Mouse (Mus musculus) cerebral cortex, adult 2 months (tissue): ENCODE results near the gene Pla1a.

ENCODE experiments used
- WGBS: fragments of 180-500 bp; shearing (Covaris S2); methylation state at CpG from one replicate; pipeline ENCODE4 v1.1.7; 2018; 5-methylcytosine and 5-hydroxymethylcytosine counted together

Gene Pla1a

DNA sequence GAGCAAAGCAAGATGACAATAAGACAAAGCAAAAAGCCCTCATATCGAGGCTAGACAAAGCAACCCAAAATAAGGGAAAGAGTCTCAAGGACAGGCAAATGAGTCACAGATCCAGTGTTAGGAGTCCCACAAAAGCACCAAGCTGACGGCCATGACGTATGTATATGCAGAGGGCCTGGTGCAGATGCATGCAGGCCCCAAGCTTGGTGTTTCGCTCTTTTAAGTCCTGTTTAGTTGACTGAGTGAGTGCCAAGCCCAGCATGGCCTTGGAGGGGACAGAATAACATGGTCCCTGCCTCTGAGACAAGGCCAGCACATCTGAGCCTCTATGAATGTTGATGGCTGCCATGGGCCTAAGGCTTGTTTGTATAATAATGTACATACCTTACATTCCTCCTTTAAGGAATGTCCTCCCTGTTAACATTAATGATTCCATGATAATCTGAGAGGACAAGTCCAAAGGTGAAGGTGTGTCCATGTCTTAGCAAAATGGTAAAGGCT is 1.4 kb upstream of the Pla1a start:
- 89% methylated on average over 4 of the region's 4 CpGs for WGBS

DNA sequence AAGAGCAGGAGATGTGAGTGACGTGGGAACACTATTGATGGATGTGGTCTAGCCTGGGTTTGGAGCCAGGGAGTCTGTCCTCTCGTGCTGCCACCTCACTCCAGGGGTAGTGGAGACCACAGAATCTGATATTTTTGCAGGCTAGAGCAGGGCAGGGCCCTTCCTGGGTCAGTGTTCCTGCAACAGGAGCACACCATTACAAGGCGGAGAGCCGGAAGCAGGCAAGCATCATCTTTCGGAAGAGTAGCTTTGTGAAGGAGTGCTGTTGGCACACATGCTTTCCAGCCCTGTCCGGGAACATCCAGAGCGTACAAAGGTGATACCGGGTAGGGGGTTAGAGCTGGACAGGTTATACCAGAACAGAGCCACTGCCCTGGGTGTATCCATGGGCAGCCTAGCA is 569 bp upstream of the Pla1a start:
- WGBS = 95% methylated on average over 8 of the region's 8 CpGs

DNA sequence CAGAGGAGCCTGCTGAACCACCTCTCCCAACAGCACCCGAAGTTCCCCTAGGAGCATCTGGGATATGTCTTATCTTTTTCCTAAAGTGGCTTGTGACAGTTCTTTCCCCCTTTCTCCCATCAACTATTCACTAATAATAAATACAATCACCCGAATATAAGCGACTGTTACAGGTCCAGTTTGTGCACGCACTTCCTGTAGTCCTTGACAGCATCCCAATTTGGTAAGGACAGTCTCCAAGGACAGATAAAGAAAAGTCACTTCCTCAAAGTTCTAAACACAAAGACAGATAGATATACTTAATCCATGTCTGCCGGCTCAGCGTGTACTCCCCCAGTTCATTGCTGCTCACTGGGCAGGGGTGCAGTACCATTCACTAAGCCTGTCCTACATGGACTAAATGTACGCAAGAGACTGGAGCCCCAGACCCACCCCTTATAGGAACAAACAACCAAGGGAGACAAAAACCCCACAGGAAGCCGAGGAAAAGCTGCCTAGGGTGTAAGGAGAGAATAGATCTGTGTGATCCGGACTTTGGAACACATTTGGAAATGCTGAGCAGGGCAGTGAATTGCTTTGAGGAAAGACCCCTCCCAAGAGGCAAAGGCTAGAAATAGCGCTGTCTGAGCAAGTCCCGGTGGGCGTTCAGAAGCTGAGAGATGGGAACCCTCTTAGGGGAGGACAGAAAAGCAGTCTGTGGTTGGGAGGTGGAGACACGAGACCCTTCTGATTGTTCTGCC is 1.3 kb downstream of the Pla1a start:
- 46% methylated on average over 13 of the region's 13 CpGs for WGBS

DNA sequence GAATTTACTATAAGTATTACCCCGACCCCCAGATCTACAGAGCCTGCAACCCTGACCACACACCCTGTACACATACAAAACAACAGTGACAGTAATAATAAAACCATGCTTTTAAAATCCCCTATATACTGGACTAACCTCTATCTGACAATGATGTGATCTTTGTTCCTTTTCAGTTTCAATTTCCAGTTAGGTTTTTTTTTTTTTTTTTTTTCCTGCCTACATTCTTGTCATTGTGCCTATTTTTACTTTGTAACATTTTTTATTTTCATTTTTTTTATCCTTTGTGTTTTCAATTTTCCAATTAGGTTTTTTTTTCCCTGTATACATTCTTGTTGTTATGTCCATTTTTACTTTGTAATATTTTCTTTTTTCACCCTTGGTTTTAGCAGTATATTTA is 7.1 kb downstream of the Pla1a start:
- 89% methylated on average over 1 of the region's 1 CpGs for WGBS

DNA sequence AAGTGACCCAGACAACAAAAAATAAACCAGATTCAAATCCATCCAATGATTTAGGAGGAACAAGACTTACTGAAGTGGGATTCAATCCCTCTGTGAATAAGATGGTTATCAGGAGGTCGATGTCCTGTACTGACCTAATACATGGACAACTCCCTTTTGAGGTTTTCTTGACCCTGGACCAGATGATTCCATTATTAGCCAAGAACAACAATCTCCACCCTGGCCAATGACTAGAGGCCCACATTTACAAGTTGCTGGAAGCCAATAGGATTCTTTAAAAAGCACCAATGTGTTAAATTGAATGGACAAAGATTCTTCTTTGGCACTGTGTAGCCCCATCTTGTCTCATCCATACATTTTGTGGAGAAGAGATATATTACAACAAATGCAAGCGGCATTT is 7.6 kb downstream of the Pla1a start:
- 91% methylated on average over 2 of the region's 2 CpGs for WGBS

DNA sequence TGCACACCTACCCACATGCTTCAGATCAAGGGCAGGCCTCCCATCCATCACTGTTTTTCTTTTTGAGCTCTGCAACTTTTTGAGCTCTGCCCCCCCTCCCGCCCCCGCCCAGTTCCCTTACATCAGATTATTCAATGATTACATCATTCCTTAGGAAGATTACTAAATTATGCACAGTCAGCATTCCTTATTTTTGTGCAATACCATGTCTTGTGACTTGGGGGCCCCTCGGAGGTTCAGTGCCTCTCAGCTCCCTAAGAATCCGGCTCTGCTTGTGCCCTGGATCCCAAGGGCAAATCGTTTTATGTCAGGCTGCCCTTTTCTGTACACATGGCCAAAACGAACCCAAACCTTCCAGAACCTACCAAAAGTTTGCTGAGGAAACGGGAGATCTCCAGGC is 18.0 kb downstream of the Pla1a start:
- 89% methylated on average over 7 of the region's 7 CpGs for WGBS

DNA sequence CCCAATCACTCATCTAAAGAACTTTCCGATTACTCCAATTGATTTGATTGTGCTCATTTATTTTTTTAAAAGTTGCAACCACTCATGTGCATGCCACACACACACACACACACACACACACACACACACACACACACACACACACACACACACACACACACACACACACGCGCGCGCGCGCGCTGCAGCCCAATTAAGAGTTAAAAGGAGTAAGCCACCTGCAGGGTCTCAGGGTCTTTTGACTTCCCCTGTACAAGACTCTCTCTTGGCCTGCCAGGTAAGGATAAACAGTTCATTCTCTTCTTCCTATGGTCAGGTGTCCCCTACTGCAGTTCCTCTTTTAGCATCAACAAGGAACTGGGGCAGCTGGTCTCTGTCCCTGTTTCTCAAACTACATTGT is 24.5 kb downstream of the Pla1a start:
- 96% methylated on average over 8 of the region's 8 CpGs for WGBS

DNA sequence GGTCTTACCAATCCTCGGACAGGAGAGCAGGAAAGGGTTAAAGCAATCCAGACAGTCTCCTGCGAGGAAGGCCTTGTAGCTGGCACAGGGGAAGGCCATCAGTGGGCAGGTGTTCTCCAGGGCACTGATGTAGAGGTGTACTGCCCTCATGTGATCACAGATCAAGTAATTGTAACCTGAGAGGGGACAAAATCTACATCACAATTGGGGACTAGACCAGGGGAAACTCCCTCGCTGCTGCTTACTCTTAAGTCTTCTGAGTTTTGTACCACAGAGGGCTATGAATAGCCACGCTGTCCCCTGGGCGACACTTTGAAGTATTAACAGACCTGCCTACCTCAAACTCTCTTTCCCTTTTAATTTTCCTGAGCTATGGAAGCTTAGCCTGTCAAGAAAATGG is 25.4 kb downstream of the Pla1a start:
- 60% methylated on average over 5 of the region's 5 CpGs for WGBS

DNA sequence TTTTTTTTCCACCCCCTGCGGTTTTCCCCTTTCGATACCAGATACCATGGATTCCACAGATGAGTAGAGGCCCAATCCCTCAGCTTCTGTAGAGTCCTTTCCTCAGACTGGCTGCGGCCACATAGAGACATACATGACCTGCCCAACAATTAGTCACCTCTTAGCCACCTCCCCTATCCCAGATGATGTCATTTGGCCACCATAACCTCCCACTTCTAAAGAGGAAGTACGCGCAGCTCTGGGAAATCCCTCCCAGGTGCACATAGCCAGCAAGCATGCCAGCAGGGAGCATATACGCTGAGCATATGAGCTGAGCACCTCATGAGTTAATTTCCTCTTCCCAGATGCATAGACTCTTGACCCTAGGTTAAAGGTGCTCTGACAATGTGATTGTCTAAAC is 26.2 kb downstream of the Pla1a start:
- WGBS = 91% methylated on average over 6 of the region's 6 CpGs

DNA sequence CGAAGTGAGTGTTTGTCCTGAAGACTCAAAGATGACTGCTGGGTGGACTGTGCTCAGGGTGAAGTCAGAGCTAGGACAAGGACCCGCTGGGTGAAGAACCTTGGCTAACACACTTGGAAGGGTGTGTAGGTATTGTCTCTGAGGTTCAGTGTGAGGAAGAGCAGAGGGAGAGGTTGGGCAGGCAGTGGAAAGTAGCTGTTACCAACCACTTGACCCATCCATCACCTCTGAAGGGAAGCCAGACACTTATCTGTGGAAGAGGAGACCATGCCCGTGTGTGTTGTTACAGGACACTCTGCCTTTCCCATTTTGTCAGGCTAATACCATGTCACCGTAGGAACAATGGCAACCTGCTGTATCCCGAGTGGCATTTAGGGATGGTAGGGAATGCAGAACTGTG is 26.7 kb downstream of the Pla1a start:
- WGBS = 91% methylated on average over 5 of the region's 5 CpGs

DNA sequence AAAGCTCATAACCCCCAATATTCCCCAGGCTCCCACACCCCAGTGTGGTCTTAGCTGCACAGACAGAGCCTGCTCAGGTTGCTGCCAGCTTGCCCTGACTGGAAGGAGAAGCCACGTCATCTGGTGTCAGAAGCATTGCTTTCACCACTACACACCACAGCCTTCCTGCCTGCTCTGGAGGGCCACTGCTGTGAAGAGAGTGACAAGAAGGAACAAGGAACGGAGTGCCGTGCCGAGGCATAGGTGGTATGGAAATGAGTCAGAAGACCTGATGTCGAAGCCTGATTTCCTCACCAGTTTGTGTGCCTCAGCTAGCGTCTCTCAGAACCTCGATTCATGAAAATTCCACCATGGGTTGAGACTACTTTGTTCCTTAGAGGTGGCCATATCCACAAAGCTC is 29.3 kb downstream of the Pla1a start:
- WGBS = 89% methylated on average over 7 of the region's 7 CpGs

DNA sequence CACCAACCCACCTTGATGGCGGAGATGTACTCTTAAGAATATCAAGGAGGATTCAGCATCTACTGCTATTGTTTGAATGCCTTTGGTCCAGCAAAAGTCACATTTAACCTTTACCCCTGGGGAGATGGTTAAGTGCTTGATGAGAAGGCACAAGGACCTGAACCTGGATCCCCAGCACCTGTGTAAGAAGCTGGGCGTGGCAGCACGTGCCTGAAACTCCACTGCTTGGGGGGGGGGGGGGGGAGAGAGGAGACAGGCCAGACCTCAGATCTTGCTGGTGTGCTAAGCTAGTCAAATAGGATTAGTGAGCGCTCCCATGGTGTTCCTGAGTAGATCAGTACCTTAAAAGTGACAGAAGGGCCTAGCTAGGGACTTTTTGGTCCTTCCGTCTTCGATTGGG is 31.5 kb downstream of the Pla1a start:
- 95% methylated on average over 6 of the region's 6 CpGs for WGBS

DNA sequence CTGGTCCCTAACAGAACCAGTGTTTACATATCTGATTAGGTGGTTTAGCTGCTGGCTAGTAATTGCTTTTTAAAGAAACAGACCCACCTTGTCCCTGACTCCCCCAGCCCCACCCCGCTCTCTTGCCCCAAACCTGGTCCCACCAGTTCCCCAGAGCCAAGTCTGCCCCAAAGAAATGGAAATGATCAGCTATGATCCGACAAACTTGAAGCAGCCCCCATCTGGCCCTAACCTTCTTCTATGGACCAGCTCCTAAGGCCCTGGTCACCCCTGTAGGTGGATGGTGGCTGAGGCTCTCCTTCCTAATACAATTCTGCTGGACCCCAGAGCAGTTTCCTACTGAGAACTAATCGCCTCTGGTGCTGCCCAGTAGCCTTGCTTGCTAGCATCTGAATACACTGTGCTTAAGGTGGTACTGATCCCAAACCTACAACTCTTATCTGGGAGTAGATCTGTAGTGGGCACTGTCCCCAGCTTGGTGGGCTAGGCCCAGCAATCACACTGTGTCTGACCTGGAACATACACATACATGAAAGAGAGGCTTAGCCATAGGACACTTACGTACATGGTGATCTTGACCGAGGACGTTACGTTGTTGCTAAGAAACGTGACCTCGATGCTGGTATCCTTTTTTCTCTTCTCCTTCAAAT is 32.5 kb downstream of the Pla1a start:
- WGBS = 84% methylated on average over 9 of the region's 9 CpGs

DNA sequence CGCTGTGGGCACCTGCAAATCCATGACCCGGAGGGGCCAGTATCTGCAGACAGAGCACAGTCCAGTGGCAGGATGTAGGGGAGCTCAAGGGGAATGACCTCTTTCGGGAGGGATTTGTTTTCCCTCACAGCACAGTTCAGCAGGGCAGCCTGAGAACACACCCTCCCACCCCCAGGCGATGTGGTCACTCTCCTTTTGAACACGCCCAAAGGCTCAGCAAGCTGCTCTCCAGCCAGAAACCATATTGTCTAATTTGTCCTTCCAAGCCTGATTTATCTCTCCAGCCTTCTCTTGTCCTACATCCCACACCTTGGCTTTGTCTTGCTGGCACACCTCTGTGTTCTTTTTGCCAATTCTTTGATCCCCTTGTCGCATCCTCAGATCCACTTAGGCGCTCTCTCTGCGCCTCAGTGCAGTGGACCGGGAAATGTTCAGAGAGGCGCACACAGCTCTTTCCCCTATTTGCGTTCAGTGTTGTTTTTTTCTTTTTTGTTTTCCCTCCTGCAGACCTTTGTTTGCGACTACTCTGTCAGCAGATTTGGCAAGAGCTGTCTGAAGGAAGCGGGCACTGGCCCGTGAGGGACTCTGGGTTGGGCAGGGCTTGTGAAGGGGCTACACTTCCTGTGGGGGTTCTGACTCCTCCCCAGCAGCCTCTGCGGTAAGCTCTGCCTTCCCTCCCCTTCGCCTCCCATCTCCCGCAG is 33.3 kb downstream of the Pla1a start:
- WGBS = 14% methylated on average over 17 of the region's 17 CpGs

DNA sequence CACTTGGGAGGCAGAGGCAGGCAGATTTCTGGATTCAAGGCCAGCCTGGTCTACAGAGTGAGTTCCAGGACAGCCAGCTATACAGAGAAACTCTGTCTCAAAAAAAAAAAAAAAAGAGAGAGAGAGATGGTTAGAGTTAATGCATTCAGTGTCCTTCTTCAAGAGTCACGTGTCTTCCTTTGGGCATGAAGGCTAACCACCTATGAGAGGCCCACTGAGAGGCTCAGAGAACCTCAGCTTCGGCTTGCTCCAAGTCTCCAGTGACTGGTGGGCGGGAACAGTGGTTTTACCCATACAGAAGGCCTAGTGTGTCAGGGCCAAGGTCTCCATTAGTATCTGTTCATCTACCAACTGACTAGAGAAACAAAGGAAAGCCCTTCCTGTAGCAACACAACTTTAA is 33.9 kb downstream of the Pla1a start:
- WGBS = 70% methylated on average over 3 of the region's 3 CpGs

DNA sequence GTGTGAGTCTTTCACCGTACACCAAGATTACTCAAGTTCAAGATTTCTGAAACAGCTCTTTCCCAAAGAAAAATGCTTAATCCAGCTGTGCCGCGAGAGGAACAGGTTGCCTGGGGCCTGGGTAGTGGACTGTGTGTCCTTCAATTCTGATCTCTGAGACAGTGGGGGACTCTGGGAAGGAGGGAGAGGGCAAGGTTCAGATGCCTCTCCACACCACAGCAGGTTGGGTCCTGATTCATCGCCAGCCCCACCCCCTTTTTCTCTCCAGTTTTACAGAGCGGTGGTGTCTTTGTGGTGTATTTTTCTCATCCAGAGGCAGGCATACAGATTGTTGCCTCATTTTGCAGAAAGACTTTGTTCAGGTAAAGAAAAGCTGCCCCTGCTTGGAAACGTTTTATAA is 34.7 kb downstream of the Pla1a start:
- 93% methylated on average over 6 of the region's 6 CpGs for WGBS

DNA sequence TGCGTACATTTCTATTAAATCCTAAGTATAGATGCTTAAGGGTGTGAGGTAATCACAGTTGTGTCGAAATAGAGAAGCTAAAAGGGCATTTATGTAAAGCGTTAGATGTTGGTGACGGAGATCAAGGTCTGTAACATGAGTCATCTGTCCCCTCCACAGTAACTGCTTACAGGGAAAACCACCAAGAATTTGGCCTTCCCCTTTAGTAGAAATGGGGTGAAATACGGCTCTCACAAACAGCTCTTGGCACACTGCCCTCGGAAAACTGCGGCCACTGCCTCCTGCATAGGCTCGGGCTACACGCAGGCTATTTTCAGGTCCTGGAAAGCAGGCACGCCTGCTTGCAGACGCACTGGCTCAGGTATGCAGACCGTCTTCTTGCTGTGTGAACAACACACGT is 36.8 kb downstream of the Pla1a start:
- 59% methylated on average over 13 of the region's 13 CpGs for WGBS

DNA sequence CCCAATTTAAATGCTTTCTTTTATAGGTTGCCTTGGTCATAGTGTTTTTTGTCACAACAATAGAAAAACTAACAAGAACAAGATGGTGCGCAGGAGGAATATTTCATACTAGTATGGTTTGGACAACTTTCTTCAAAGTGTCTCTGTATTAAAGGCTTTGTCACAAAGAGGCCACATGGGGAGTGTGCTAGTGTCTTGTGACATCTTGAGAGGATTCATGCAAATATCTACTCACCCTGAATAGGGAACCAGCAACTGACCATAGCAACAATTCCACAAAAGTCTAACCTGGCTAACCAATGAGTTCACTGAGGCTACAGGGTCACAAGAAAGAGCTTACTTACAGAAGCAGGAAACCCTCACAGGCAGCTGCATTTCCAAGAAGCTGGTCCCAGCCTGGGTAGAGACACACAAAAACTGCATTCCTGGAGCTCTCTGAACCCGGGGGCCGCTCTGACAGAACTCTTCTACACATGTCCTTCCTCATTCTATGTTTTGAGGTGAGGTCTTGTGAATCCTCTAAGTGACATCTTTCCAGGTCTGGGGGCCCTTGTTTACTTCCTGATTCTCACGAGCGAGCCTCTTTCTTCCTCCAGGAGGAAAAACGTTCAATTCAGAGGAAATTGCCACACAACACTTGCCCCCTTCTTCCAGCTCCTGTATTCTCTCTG is 37.8 kb downstream of the Pla1a start:
- 78% methylated on average over 6 of the region's 6 CpGs for WGBS

DNA sequence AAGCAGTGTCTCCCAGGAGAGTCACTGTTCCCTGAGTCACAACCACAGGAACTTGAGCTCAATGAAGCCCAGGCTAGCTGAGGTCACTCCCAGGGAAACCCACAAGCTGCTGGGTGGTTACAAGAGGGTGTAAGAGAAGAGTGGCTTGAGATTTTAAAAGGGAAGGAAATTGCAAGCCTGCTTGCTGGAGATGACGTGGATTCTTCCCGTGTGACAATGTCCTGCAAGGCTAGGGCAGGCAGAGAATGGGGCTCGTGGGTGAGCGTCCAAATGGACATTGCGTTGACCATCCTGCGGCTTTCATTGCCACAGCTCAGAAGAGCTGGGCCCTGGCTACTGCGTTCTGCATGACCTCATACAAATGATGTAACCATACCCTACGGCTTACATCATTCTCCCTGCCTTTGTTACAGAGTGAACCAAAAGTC is 38.7 kb downstream of the Pla1a start:
- WGBS = 83% methylated on average over 8 of the region's 8 CpGs

DNA sequence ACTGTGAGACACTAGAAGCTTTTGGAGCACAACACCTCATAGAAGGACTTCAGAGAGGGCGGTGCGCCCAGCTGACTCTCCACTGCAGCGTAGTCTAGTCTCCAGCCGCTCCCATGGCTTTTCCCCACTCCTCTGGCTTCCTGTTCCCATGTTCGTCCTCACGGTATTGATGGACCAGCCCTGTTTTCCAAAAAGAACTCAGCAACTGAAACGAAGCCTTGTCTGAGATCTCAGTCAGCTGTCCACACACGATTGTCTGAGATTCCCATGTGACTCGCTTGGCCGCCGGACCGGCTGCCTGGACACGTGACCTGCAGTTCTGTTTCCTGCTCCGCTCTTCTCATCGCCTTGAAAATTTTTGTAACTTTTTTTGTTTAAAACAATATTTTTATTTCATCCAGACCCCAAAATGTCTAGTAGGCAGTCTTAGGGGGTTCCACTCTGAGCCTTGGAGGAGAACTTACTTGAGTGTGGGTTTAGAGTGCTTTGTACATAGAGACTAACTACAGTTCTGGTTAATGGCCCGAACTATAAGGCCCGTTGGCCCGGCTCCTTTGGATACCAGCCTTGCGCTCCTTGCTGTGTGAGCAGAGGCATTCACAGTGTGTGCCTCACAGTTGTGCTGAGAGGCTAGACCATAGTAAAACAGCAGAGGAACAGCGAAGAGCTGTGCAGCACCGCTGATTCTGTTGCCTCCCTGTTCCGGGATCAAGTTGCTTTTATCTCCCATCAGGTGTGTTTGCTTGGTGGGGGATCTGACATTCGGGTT is 40.6 kb downstream of the Pla1a start:
- WGBS = 76% methylated on average over 23 of the region's 23 CpGs

DNA sequence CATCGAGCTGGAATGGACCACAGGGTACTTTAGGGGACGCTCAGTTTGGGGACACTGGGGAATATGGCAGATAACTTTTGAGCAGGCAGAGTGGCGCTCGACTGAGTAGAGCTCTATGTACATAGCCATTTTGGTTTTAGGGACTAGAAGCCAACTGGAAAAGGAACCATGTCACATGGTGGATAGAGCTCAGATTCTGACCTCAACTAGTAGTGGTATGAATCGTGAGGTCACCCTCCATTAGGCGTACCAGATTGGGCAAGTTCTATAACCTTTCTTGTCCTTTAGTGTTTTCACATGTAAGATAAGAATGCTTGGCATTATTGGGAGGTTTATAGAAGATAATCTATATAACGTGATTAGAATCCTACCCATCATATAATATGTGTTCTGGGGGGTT is 42.6 kb downstream of the Pla1a start:
- whole genome bisulfite sequencing = 94% methylated on average over 7 of the region's 7 CpGs
